Mouse (Mus musculus) C2C12 (cell line): ENCODE data around the gene Cflar.
"Not testable (repeated sequence)": the region's sequence is repeated elsewhere in the genome, so short reads cannot be mapped to it uniquely, and the experiment has no call there.

Experiments used
- CEBPB ChIP-seq: IDR thresholded peaks from one replicate; pipeline ENCODE4 v1.6.1; 2011; ENCODE audit warnings: low read depth, mild to moderate bottlenecking, control low read depth, moderate library complexity
- CTCF ChIP-seq: IDR thresholded peaks from one replicate; pipeline ENCODE4 v1.5.1; 2011; ENCODE audit not compliant: control insufficient read depth, insufficient read depth, insufficient read length
- FOSL1 ChIP-seq: IDR thresholded peaks from one replicate; pipeline ENCODE4 v1.8.0; 2011; ENCODE audit warnings: mild to moderate bottlenecking, low read length; ENCODE audit not compliant: poor library complexity, insufficient read depth, severe bottlenecking
- MAX ChIP-seq: IDR thresholded peaks from one replicate; pipeline ENCODE4 v1.6.1; 2011; ENCODE audit warnings: mild to moderate bottlenecking, control low read depth
- MYOD1 ChIP-seq: IDR thresholded peaks from one replicate; pipeline ENCODE4 v1.6.1; 2011; ENCODE audit warnings: low read depth; ENCODE audit not compliant: control insufficient read depth, insufficient read length
- MYOG ChIP-seq: IDR thresholded peaks from one replicate; pipeline ENCODE4 v1.6.1; 2011; ENCODE audit not compliant: control insufficient read depth, insufficient read length; ENCODE audit errors: extremely low read depth
- USF1 ChIP-seq: IDR thresholded peaks from one replicate; pipeline ENCODE4 v1.6.1; 2011; ENCODE audit warnings: low read depth, mild to moderate bottlenecking, control low read depth, moderate library complexity

- TF ChIP-seq CTCF, CEBPB, MAX, USF1, MYOG, MYOD1, FOSL1: not testable (repeated sequence)
These were observed 13.7 kb upstream of the Cflar start for GRCm38 (mm10) chr1:58697607-58698006.
